Mouse (Mus musculus): ENCODE measurements around the gene Pcnp.
"Not testable (repeated sequence)": the region's sequence is repeated elsewhere in the genome, so short reads cannot be mapped to it uniquely, and the experiment has no call there.

The Pcnp gene

DNA sequence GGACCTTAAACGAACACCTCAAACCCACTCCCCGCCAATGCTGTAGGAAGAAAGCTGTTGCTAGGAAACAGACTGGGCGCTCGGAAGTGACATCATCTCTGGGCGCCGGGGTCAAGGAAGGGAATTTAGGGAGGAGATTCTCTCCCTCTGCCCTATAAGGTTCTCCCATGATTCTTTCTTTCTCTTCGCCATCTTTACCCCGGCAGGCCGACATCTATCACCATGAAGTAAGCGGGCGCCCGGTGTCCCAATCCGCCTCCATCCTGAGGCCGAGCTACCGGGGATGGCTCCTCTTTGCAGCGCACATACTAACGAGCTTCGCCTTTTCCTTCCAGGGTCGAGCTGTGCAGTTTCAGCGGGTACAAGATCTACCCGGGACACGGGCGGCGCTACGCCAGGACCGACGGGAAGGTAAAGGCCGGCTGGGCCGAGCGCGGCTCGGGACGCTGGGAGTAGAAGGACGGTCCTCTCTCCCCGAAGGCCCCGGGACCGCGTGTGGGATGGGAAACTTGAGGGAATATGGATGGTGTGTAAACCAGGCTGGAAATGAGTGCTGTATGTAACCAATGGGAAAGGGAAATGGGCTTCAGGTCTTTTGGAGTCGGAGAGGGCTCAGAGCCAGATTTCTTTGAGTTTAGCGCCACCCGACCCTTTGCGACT, 63.2 kb downstream of the Pcnp start, which contains the start of gene Rpl24:
Gene Rpl24, plus strand, starts transcription at position 64 of the 660 bp plus-strand sequence.
- peak; percentile 98 for DNase-seq

DNA sequence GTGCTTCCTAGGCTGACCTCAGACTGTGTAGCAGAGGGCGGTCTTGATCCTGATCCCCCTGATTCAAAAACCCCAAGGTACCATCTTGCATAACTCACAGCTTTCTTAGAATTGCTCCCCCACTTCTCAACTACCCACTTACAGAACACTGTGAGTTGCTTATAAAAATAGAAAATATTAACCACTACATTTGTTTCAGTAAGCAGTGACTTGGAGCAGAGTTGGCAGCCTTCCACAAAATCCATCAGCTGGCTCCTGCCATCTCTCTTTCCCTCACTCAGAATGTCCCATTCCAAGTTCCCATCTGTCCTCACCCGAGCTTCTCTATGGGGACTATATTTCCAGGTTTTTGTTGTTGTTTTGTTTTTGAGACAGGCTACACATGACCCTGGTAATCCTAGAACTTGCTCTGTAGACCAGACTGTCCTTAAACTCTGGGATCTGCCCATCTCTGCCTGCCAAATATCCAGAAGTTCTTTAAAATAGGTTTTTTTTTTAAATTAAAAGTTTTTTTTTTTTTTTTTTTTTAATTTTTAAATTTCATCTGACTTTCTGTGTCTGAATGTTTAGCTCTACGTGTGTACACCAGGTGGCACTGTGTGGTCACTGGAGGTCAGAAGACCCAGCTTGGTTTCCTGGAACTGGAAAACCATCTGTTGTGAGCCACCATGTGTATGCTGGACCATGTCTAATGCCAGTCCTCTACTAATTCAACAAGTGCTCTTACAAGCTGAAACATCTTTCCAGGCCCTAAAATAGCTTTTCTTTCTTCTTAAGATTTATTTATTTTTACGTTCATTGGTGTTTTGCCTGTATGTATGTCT, 65.2 kb downstream of the Pcnp start:
- peak; percentile 35 to 59 for DNase-seq

DNA sequence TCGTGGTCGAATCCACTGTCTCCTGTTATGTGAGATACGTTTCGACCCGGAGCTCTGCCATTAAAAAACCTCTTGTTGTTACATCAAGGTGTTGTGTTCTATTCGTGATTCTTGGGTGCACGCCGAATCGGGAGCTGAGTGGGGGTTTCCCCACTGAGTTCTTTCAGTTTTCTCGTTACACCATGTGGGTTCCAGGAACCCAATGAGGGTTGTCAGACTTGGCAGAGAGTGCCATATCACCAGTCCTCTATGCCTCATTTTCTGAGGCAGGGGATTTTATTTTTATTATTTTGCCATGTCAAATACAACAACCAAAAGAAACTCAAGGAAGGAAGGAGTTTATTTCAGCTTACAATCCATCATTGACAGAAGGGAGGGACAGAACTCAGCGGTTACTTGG, 66.5 kb downstream of the Pcnp start:
- not testable (repeated sequence) for DNase-seq

Data from kidney, postnatal 4 days (tissue).